Mouse (Mus musculus) bone marrow macrophage, adult 2 months (primary cell): Measurements from ENCODE around the gene Gng3.

Experiments
- CTCF ChIP-seq: IDR thresholded peaks from 2 replicates; pipeline ENCODE4 v1.5.1; 2012; ENCODE audit warnings: low read depth, mild to moderate bottlenecking, low read length, moderate library complexity
- POLR2A ChIP-seq: IDR thresholded peaks from 2 replicates; pipeline ENCODE4 v1.6.1; 2012; ENCODE audit warnings: mild to moderate bottlenecking, low read depth, low read length, borderline replicate concordance

DNA sequence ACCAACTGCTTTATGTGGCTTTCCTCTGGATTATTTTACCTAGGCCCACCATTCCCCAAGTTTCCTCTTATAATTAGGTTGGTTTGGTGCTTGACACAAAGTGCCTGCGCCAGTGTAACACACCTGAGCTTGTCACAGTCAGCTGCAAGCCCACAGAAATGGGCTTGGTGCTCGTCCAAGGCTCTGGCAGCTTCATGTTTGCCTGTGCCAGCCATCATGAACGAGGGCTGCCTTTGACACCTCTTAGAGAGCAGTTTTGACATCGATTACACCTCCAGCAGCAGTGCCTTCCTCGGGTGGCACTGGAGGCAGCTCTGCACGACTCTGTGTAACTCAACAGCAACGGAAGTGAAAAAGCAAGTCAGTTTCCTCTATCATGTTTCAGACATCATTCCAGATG is 48.8 kb downstream of the Gng3 start:
- TF ChIP-seq POLR2A (no peak), CTCF (no peak)
